ENCODE assay signal across 15 mouse cellular contexts in the genomic region with DNA sequence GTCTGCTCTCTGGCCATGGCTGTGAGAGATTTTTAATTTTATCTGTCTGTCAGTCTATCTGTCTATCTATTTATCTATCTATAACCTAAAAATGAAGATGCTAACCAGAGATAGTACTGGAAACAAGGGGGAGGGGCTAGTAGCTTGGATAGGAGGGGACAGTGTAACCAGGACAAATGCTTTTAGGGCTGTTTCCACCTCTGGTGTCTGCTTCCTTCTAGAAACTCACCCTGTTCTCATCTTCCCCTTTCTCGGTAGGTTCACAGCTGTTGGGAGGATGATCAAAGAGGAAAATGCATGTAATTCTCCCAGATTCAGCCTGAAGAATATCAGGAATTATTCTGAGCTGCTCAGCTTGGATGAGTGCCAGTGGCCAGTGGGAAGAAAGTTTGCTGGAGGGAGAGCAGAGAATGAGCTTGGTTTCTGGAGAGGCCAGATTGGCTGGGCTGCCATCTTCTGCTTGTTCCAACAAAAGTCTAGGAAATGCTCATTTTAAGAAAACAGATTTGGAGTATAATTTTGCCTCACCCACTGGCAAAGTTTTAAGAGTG.
DNase-seq lines count a peak whose midpoint lies in the region; ATAC-seq and TF ChIP-seq lines count a peak whose summit lies in the region.
"Had no signal": no experiment of that assay in that cellular context is flagged by ENCODE, and none has a peak within 500 bp of the region (broad histone marks: within the 10 kb centered on the region; RNA-seq: fewer than 3 reads in every experiment).

No protein-coding gene starts in this region.

- 45% methylated on average over 1 of the region's 1 CpGs for WGBS in hindbrain, postnatal 0 days
- 70% methylated on average over 1 of the region's 1 CpGs for WGBS in hindbrain, embryonic 14.5 days
- 55% methylated on average over 1 of the region's 1 CpGs for WGBS in midbrain, embryonic 14.5 days
- WGBS in midbrain, postnatal 0 days, result 36% methylated on average over 1 of the region's 1 CpGs
- 67% methylated on average over 1 of the region's 1 CpGs for WGBS in neural tube, embryonic 15.5 days

- DNase-seq in hindbrain, postnatal 0 days (ENCODE audit: low spot score), result peak; percentile 24
- DNase-seq in hindbrain, embryonic 14.5 days (ENCODE audit: low spot score), result no peak
- DNase-seq in midbrain, embryonic 14.5 days, result peak; percentile 30
- no peak for DNase-seq in midbrain, postnatal 0 days (ENCODE audit: low spot score)
- peak; percentile 55 for DNase-seq in adipocyte (ENCODE audit: low spot score)
- DNase-seq: cerebellum, adult 11 months; heart, postnatal 36 days; lung, postnatal 36 days had no signal

- no peak overlapping the region for H3K4me3 ChIP-seq in hindbrain, postnatal 0 days (ENCODE audit: low read length)
- H3K4me3 ChIP-seq in hindbrain, embryonic 14.5 days (replicated peaks; ENCODE audit: low read length), result no peak overlapping the region
- H3K4me3 ChIP-seq in midbrain, embryonic 14.5 days (replicated peaks; ENCODE audit: low read depth, low read length), result no peak overlapping the region
- no peak overlapping the region for H3K4me3 ChIP-seq in midbrain, postnatal 0 days (ENCODE audit: low read depth, low read length)
- H3K4me3 ChIP-seq in neural tube, embryonic 15.5 days (replicated peaks), result no peak overlapping the region
- H3K4me3 ChIP-seq: heart, embryonic 12.5 days; midbrain, embryonic 12.5 days had no signal

- no peaks in the 10 kb centered on the region for H3K9me3 ChIP-seq in hindbrain, postnatal 0 days (ENCODE audit: low read length)
- H3K9me3 ChIP-seq in hindbrain, embryonic 14.5 days (ENCODE audit: control insufficient read depth, low read length), result no peaks in the 10 kb centered on the region
- no peaks in the 10 kb centered on the region for H3K9me3 ChIP-seq in midbrain, embryonic 14.5 days (ENCODE audit: control insufficient read depth, low read length)
- no peaks in the 10 kb centered on the region for H3K9me3 ChIP-seq in midbrain, postnatal 0 days (ENCODE audit: low read length)
- H3K9me3 ChIP-seq in neural tube, embryonic 15.5 days (replicated peaks), result no peaks in the 10 kb centered on the region
- H3K9me3 ChIP-seq: heart, embryonic 12.5 days; midbrain, embryonic 12.5 days had no signal

- H3K9ac ChIP-seq in hindbrain, postnatal 0 days (replicated peaks; ENCODE audit: low read length), result no peak overlapping the region
- no peak overlapping the region for H3K9ac ChIP-seq in hindbrain, embryonic 14.5 days
- H3K9ac ChIP-seq in midbrain, embryonic 14.5 days (replicated peaks; ENCODE audit: low read length), result no peak overlapping the region
- H3K9ac ChIP-seq in midbrain, postnatal 0 days (replicated peaks; ENCODE audit: low read length, poor library complexity, severe bottlenecking), result no peak overlapping the region
- H3K9ac ChIP-seq in neural tube, embryonic 15.5 days (replicated peaks), result no peak overlapping the region
- H3K9ac ChIP-seq: heart, embryonic 12.5 days; liver, embryonic 14.5 days; midbrain, embryonic 12.5 days had no signal

- no peaks in the 10 kb centered on the region for H3K36me3 ChIP-seq in hindbrain, postnatal 0 days (ENCODE audit: insufficient read depth, low read length)
- no peaks in the 10 kb centered on the region for H3K36me3 ChIP-seq in hindbrain, embryonic 14.5 days (replicated peaks; ENCODE audit: control insufficient read depth, insufficient read depth)
- no peaks in the 10 kb centered on the region for H3K36me3 ChIP-seq in midbrain, embryonic 14.5 days (ENCODE audit: control insufficient read depth, insufficient read depth, low read length)
- no peaks in the 10 kb centered on the region for H3K36me3 ChIP-seq in midbrain, postnatal 0 days (ENCODE audit: insufficient read depth, low read length)
- H3K36me3 ChIP-seq in neural tube, embryonic 15.5 days, result no peaks in the 10 kb centered on the region
- H3K36me3 ChIP-seq: heart, embryonic 12.5 days; midbrain, embryonic 12.5 days had no signal

- H3K4me2 ChIP-seq in hindbrain, postnatal 0 days (ENCODE audit: low read depth, low read length), result no peak overlapping the region
- no peak overlapping the region for H3K4me2 ChIP-seq in hindbrain, embryonic 14.5 days (replicated peaks)
- no peak overlapping the region for H3K4me2 ChIP-seq in midbrain, embryonic 14.5 days (ENCODE audit: low read length)
- H3K4me2 ChIP-seq in midbrain, postnatal 0 days (ENCODE audit: low read depth, low read length, poor library complexity, severe bottlenecking), result no peak overlapping the region
- no peak overlapping the region for H3K4me2 ChIP-seq in neural tube, embryonic 15.5 days
- H3K4me2 ChIP-seq: heart, embryonic 12.5 days; midbrain, embryonic 12.5 days had no signal

- H3K27me3 ChIP-seq in hindbrain, postnatal 0 days (ENCODE audit: insufficient read depth, low read length), result no peaks in the 10 kb centered on the region
- H3K27me3 ChIP-seq in hindbrain, embryonic 14.5 days (ENCODE audit: control insufficient read depth, insufficient read depth, low read length), result no peaks in the 10 kb centered on the region
- H3K27me3 ChIP-seq in midbrain, embryonic 14.5 days (ENCODE audit: control insufficient read depth, insufficient read depth, low read length), result no peaks in the 10 kb centered on the region
- H3K27me3 ChIP-seq in midbrain, postnatal 0 days (ENCODE audit: insufficient read depth, low read length), result no peaks in the 10 kb centered on the region
- H3K27me3 ChIP-seq in neural tube, embryonic 15.5 days (replicated peaks), result no peaks in the 10 kb centered on the region
- H3K27me3 ChIP-seq: heart, embryonic 12.5 days; midbrain, embryonic 12.5 days had no signal

- H3K27ac ChIP-seq in hindbrain, postnatal 0 days, result no peak overlapping the region
- H3K27ac ChIP-seq in hindbrain, embryonic 14.5 days, result no peak overlapping the region
- no peak overlapping the region for H3K27ac ChIP-seq in midbrain, embryonic 14.5 days (replicated peaks; ENCODE audit: low read depth, low read length)
- H3K27ac ChIP-seq in midbrain, postnatal 0 days (ENCODE audit: low read depth, low read length), result no peak overlapping the region
- no peak overlapping the region for H3K27ac ChIP-seq in neural tube, embryonic 15.5 days (replicated peaks)
- H3K27ac ChIP-seq: liver, embryonic 14.5 days; midbrain, embryonic 12.5 days had no signal

- ATAC-seq in hindbrain, postnatal 0 days, result no peak
- ATAC-seq in hindbrain, embryonic 14.5 days (ENCODE audit: low FRiP score), result no peak
- no peak for ATAC-seq in midbrain, embryonic 14.5 days (ENCODE audit: low FRiP score, low TSS enrichment)
- no peak for ATAC-seq in midbrain, postnatal 0 days (ENCODE audit: low FRiP score)
- ATAC-seq in granulocyte monocyte progenitor cell, adult 5-6 weeks (replicated peaks; ENCODE audit: poor library complexity, severe bottlenecking), result peak; percentile 56
- no peak for ATAC-seq in neural tube, embryonic 15.5 days (ENCODE audit: low FRiP score)
- ATAC-seq: CD4-positive, CD25-positive, alpha-beta regulatory T cell, adult 4 months; forebrain, embryonic 14.5 days had no signal

- TF ChIP-seq CTCF in hindbrain, postnatal 0 days (IDR thresholded peaks at IDR 0.05; ENCODE audit: low read depth), result no peak
- TF ChIP-seq CTCF in midbrain, postnatal 0 days (IDR thresholded peaks at IDR 0.05), result no peak

- H3K4me1 ChIP-seq in hindbrain, postnatal 0 days (ENCODE audit: insufficient read depth, low read length), result no peaks in the 10 kb centered on the region
- no peaks in the 10 kb centered on the region for H3K4me1 ChIP-seq in hindbrain, embryonic 14.5 days (replicated peaks; ENCODE audit: control insufficient read depth, insufficient read depth, low read length)
- no peaks in the 10 kb centered on the region for H3K4me1 ChIP-seq in midbrain, embryonic 14.5 days (ENCODE audit: control insufficient read depth, insufficient read depth, low read length)
- H3K4me1 ChIP-seq in midbrain, postnatal 0 days (ENCODE audit: insufficient read depth, low read length), result no peaks in the 10 kb centered on the region
- no peaks in the 10 kb centered on the region for H3K4me1 ChIP-seq in neural tube, embryonic 15.5 days
- H3K4me1 ChIP-seq: midbrain, embryonic 12.5 days had no signal

Comparison
In these comparisons a context has a peak if more than half of its experiments do, and no peak if none do; other contexts are left out.
1. DNase-seq: peak in hindbrain, postnatal 0 days (single experiment), midbrain, embryonic 14.5 days (single experiment) and adipocyte (single experiment); none in hindbrain, embryonic 14.5 days (single experiment) and midbrain, postnatal 0 days (single experiment).